Mouse (Mus musculus): ENCODE results near the gene Fam234b. TPM values are rescaled to one million over a fixed set of nuclear protein-coding genes. Genes with fewer than 3 reads are reported as not detected.

Gene Fam234b
- polyA plus RNA-seq, 1 experiment from 2014 or later, result 9.2 TPM

Other genes with a start within 250 kb of the Fam234b start
- gene Apold1, start 216.3 kb upstream of the Fam234b start, polyA plus RNA-seq (2015; fragmentation: Nextera tagmentation; extraction: Ambion mirVana), result 8.2 and 8.8 TPM in 2 replicates
- gene Ddx47, start 186.4 kb upstream of the Fam234b start, polyA plus RNA-seq (2015; fragmentation: Nextera tagmentation; extraction: Ambion mirVana), result 59.7 and 73.4 TPM in 2 replicates
- 4.8 and 9.1 TPM in 2 replicates for gene Gprc5a, start 132.3 kb upstream of the Fam234b start, polyA plus RNA-seq (2015; fragmentation: Nextera tagmentation; extraction: Ambion mirVana)
- not detected in 2 replicates for gene Gprc5d, start 79.7 kb upstream of the Fam234b start, polyA plus RNA-seq (2015; fragmentation: Nextera tagmentation; extraction: Ambion mirVana)
- gene Hebp1, start within 50 bp of the Fam234b start, polyA plus RNA-seq (2015; fragmentation: Nextera tagmentation; extraction: Ambion mirVana), result 10.2 and 14.3 TPM in 2 replicates
- gene Gsg1, start 56.4 kb downstream of the Fam234b start, polyA plus RNA-seq (2015; fragmentation: Nextera tagmentation; extraction: Ambion mirVana), result 0.58 and 0.72 TPM in 2 replicates
- gene Pbp2, start 112.4 kb downstream of the Fam234b start, polyA plus RNA-seq (2015; fragmentation: Nextera tagmentation; extraction: Ambion mirVana), result 0.10 TPM in 1 of 2 replicates, not detected in the other
- gene Emp1, start 164.6 kb downstream of the Fam234b start, polyA plus RNA-seq (2015; fragmentation: Nextera tagmentation; extraction: Ambion mirVana), result 45.5 and 49.7 TPM in 2 replicates